Mouse (Mus musculus): ENCODE measurements around the gene Pi4k2a. TPM values are rescaled to one million over a fixed set of nuclear protein-coding genes. Genes with fewer than 3 reads are reported as not detected.

Pi4k2a gene
- total and polyA plus RNA-seq, 3 experiments: 7.0 to 23.9 (median 10.0) TPM

DNA sequence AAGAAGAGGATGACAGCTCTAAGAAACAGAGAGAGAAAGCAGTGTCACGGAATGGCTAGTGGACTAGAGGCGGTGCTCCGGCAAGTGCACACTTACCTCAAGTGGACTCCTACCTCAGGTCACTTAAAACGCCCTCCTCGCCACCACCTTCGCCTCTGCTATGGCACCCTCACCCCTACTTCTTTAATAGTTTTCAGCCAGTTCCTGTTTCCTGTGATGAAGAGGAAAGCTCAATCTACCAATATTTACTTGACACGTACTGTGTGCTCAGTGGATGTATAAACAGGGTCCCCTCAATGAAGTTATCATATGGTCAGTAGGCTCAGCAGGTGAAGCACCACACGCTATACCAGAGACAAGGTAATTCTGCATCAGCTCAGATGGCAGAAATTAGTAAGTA lies 11.7 kb upstream of the Pi4k2a start:
- TF ChIP-seq MEF2A (IDR thresholded peaks at IDR 0.05; ENCODE audit: borderline replicate concordance, low read depth, low read length): no peak
- no peak for TF ChIP-seq MAX (IDR thresholded peaks at IDR 0.05; ENCODE audit: low read length)
- no peak for TF ChIP-seq SMC3 (IDR thresholded peaks at IDR 0.05; ENCODE audit: low read depth, low read length)
- no peak for TF ChIP-seq JUND (conservative IDR thresholded peaks at IDR 0.05; ENCODE audit: low read depth, low read length)
- no peak for TF ChIP-seq EP300 (IDR thresholded peaks at IDR 0.05; ENCODE audit: low read length)
- no peak for TF ChIP-seq ETS1 (conservative IDR thresholded peaks at IDR 0.05; ENCODE audit: low read depth, low read length)
- TF ChIP-seq JUN (IDR thresholded peaks at IDR 0.05; ENCODE audit: insufficient read depth, low read depth, low read length): no peak
- no peak for TF ChIP-seq E2F4 (IDR thresholded peaks at IDR 0.05; ENCODE audit: insufficient replicate concordance, low read depth, low read length)
- TF ChIP-seq MYC (IDR thresholded peaks at IDR 0.05; ENCODE audit: low read depth, low read length): no peak
- TF ChIP-seq USF1 (IDR thresholded peaks at IDR 0.05; ENCODE audit: low read depth, low read length): no peak
- TF ChIP-seq ZKSCAN1 (IDR thresholded peaks at IDR 0.05; ENCODE audit: borderline replicate concordance, low read depth, low read length): no peak
- TF ChIP-seq TBP (conservative IDR thresholded peaks at IDR 0.05; ENCODE audit: low read depth, low read length): no peak
- no peak for TF ChIP-seq USF2 (conservative IDR thresholded peaks at IDR 0.05; ENCODE audit: low read depth, low read length)
- TF ChIP-seq ZNF384 (IDR thresholded peaks at IDR 0.05; ENCODE audit: low read depth, low read length): no peak
- no peak for TF ChIP-seq CHD1 (IDR thresholded peaks at IDR 0.05; ENCODE audit: low read depth, low read length)
- TF ChIP-seq HCFC1 (IDR thresholded peaks at IDR 0.05; ENCODE audit: low read depth, low read length): no peak
- no peak for TF ChIP-seq BHLHE40 (IDR thresholded peaks at IDR 0.05; ENCODE audit: low read depth, low read length)
- no peak for TF ChIP-seq MXI1 (IDR thresholded peaks at IDR 0.05; ENCODE audit: low read depth, low read length)
- TF ChIP-seq ELF1 (IDR thresholded peaks at IDR 0.05; ENCODE audit: low read depth, low read length): no peak
- H3K9me3 ChIP-seq (replicated peaks; ENCODE audit: low read length): no peaks in the 10 kb centered on the region
- H3K79me2 ChIP-seq (replicated peaks; ENCODE audit: control insufficient read depth, extremely low read depth, insufficient read depth, poor library complexity, severe bottlenecking): no peaks in the 10 kb centered on the region
- no peak overlapping the region for H3K4me3 ChIP-seq (replicated peaks in 1 of 3; ENCODE audit: low read depth in 2 of 3, low read length in 2 of 3, poor library complexity in 1 of 3)
- no peaks in the 10 kb centered on the region for H3K36me3 ChIP-seq (replicated peaks in 1 of 2; ENCODE audit: control insufficient read depth in 1 of 2, insufficient read depth in 1 of 2, low read length in 1 of 2)
- H3K27me3 ChIP-seq (replicated peaks): no peaks in the 10 kb centered on the region
- no peak for DNase-seq (ENCODE audit: extremely low read depth)
- no peak overlapping the region for H3K9ac ChIP-seq (ENCODE audit: insufficient read depth, low read depth)
- no peak overlapping the region for H3K4me2 ChIP-seq (ENCODE audit: insufficient read depth, low read depth, poor library complexity, severe bottlenecking)
- H3K27ac ChIP-seq (ENCODE audit: insufficient read depth, low read depth): no peak overlapping the region
- in situ Hi-C loops (cut with MboI; ENCODE audit: low pct_ligation_motif_present, low pct_unique_long_range_greater_than_20kb, low sequenced_read_pairs): no loop called here
- dilution Hi-C loops (cut with MboI; ENCODE audit: extremely low pct_ligation_motif_present, extremely low pct_unique_long_range_greater_than_20kb, low sequenced_read_pairs): no loop called here
- no peaks in the 10 kb centered on the region for H3K4me1 ChIP-seq (ENCODE audit: control insufficient read depth in 1 of 2, insufficient read depth in 2 of 2)

DNA sequence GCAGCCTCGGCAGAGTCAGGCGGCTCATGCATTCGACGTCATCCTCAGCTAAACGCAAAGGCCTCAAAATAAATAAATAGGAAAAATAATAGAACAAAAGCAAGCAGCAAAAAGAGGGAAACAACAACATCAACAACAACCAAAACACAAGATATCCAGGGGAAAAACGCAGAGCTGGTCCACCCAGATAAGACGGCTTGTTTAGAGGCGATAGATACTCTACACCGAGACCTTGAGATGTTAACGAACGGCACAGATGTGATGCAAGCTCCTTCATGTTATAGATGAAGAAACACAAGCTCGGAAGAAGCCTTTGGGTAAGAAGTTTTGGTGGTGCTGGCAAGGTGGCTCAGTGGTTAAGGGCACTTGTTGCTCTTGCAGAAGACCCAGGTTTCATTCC lies 11.3 kb upstream of the Pi4k2a start:
- TF ChIP-seq JUN (IDR thresholded peaks at IDR 0.05; ENCODE audit: insufficient read depth, low read depth, low read length) (no peak), TBP (conservative IDR thresholded peaks at IDR 0.05; ENCODE audit: low read depth, low read length) (no peak), MAFK (IDR thresholded peaks at IDR 0.05; ENCODE audit: insufficient replicate concordance, low read length) (no peak), RCOR1 (conservative IDR thresholded peaks at IDR 0.05; ENCODE audit: low read depth, low read length) (no peak)
- Histone ChIP-seq H3K36me3 (replicated peaks in 1 of 2; ENCODE audit: control insufficient read depth in 1 of 2, insufficient read depth in 1 of 2, low read length in 1 of 2) (no peaks in the 10 kb centered on the region), H3K4me2 (ENCODE audit: insufficient read depth, low read depth, poor library complexity, severe bottlenecking) (no peak overlapping the region), H3K79me2 (replicated peaks; ENCODE audit: control insufficient read depth, extremely low read depth, insufficient read depth, poor library complexity, severe bottlenecking) (no peaks in the 10 kb centered on the region), H3K4me1 (ENCODE audit: control insufficient read depth in 1 of 2, insufficient read depth in 2 of 2) (no peaks in the 10 kb centered on the region), H3K9ac (ENCODE audit: insufficient read depth, low read depth) (no peak overlapping the region), H3K27me3 (replicated peaks) (no peaks in the 10 kb centered on the region), H3K27ac (ENCODE audit: insufficient read depth, low read depth) (no peak overlapping the region), H3K9me3 (replicated peaks; ENCODE audit: low read length) (no peaks in the 10 kb centered on the region), H3K4me3 (replicated peaks in 1 of 3; ENCODE audit: low read depth in 2 of 3, low read length in 2 of 3, poor library complexity in 1 of 3) (no peak overlapping the region)
- DNase-seq (ENCODE audit: extremely low read depth): no peak
- dilution Hi-C loops (cut with MboI; ENCODE audit: extremely low pct_ligation_motif_present, extremely low pct_unique_long_range_greater_than_20kb, low sequenced_read_pairs) (no loop called here), in situ Hi-C loops (cut with MboI; ENCODE audit: low pct_ligation_motif_present, low pct_unique_long_range_greater_than_20kb, low sequenced_read_pairs) (no loop called here)
